Mouse (Mus musculus) megakaryocyte, adult 5-6 weeks (primary cell): ENCODE results near the gene Car15. TPM values are rescaled to one million over a fixed set of nuclear protein-coding genes. Genes with fewer than 3 reads are reported as not detected.

ENCODE experiments used
- ATAC-seq: 2 replicates; pipeline ENCODE4 v1.8.0; 2016; ENCODE audit warnings: mild to moderate bottlenecking, inconsistent platforms; ENCODE audit not compliant: poor library complexity, severe bottlenecking
- total RNA-seq, 2 experiments: library from RNA; stranded (forward) in 1 of 2; stranded (reverse) in 1 of 2; fragments of 153-499, 151-499 nt in 1 of 2; fragments of 221-1000, 200-1000 nt in 1 of 2; gene quantifications; 2 replicates each; pipeline versions ENCODE4 v1.2.3 to v1.2.4; 2015 to 2017

The Car15 gene
- total RNA-seq (2015) (4.1 and 6.1 TPM in 2 replicates), total RNA-seq (2017) (1.7 and 2.3 TPM in 2 replicates)

- no peak for ATAC-seq
Measured at GRCm38 (mm10) chr16:17838051-17838450, at the start of gene Car15. Gene Car15 (minus strand): TSS chr16:17838364.

- no peak for ATAC-seq
Measured at GRCm38 (mm10) chr16:17884116-17884515, 46.0 kb upstream of the Car15 start.

GRCm38 (mm10) chr16:17882196-17882595 lies 44.0 kb upstream of the Car15 start:
- no peak for ATAC-seq

- no peak for ATAC-seq
Measured at GRCm38 (mm10) chr16:17879571-17879970, 41.4 kb upstream of the Car15 start.

- no peak for ATAC-seq
Measured at GRCm38 (mm10) chr16:17876096-17876495, 37.9 kb upstream of the Car15 start.

DNA sequence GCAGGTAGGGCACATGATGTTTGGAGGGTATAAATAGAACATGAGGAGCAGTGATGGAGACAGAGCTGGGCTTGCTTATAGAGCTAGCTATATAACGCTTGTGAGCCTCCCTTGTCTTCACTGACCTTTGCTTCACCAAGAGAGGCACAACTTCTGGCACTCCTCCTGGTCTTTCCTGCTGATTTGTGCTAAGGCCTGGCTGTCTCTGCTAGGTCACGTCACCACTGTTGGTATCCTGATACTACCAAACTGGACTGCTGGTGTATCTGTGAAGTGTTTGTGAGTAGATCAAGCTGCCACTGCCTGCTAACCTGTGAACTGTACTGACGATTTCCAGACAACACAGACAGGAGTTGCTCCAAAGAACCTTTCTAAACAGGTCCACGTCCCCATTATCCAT lies 37.0 kb upstream of the Car15 start:
- no peak for ATAC-seq

DNA sequence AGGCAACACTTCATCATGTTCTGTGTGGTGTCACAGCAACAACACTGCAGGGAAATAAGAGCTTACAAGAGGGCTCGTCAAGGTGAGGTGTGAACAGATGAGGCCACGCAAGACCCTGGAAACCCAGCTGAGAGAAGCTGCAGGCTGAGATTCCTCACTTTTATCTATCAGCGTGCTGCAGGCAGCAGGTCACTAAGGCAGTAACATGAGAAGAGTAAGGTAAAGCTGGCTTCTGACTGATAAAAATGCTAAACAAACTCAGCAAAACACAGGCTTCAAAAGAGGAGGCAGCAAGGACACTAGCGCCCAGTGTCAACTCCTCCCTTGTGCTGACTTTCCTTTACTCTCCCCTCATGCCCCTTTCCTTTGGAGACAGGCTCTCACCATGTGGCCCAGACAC lies 34.8 kb upstream of the Car15 start:
- ATAC-seq, result no peak

DNA sequence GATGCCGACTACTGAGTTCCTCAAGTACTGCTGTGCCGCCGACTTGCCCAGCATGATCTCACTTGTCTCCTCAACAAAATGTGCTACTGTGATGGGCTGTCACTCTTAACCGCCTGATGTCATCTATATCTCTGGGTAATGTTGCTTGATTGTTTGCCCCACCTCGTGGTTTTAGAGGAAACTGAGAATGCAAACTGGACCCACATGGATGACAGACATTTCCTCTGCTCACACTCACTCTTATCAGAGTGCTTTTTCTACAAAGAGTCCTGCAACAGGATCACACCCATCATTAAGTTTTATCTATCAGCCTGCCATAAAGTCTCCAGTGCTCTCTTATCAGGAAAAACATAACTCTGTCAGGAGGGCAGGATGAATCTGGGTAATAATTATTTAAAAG lies 33.1 kb upstream of the Car15 start:
- no peak for ATAC-seq

DNA sequence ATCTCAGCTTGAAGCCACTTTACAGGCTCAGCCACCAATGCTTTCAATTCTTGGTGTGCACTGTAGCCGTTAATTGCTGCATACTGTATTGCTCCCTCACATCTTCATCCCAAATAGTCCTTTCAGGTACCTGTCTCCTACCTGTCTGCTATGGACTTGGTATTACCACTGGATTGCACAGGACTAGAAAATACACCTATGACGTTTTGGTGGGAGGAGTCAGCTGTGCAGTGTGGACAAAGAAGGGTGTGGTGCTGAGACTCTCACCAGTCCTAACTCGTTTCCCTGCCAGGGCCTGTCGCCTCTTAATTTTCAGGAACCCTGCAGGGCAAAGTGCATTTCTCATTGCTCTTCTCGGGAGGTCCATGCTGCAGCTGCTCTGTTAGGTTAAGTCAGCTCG lies 27.6 kb upstream of the Car15 start:
- no peak for ATAC-seq

DNA sequence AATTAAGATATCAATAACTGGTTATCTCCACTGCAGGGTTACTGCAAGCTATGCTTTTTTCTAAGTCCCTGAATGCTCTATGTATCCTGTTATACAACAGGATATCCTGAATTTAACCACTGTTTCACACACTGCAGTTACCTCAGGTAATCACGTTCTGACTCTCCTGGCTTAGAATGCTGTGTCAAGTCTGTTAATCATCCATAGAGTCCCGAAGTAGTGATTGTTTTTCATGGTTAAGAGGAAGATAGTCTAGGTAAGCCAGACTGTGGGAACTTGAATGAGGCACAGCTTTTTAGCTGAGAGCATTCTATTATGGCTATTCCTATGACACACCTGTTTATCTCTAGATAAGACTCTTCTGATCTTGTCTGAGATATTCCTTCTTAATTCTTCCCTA lies 27.1 kb upstream of the Car15 start:
- no peak for ATAC-seq

DNA sequence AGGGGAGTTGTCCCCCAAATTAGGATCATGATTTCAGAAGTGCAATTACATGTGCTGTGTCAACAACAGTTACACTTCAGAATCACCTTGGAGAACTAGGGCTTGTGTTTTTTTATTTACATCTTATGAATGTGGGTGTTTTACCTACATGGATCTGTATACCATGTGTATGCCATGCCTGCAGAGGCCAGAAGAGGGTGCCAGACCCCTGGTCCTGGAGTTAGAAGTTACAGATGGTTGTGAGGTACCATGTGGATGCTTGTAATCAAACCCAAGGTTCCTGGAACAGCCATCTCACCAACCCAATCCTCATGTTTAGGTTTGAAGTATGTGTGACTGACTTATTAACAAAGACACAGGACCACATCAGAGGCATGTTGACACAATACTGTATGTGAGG lies 20.4 kb upstream of the Car15 start:
- ATAC-seq, result no peak

GRCm38 (mm10) chr16:17857157-17857556 lies 19.0 kb upstream of the Car15 start:
- no peak for ATAC-seq

DNA sequence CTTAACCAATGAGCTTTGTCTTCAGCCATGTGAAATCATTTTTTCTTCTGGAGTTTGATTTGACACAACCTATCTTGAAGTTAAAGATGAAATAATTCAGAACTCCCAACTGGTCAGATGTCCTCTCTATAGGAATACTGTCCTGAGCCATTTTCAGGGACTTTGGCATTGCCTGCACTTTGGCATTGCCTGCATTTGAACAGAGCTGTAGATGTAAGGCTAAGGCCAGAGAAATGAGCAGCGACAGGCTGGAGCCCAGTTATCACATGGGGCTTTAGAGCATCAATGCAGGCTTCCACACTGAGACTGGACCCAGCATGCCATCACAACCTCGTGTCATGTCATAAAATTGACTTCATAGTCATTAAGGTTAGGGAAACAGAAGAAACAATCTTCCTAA lies 15.1 kb upstream of the Car15 start:
- no peak for ATAC-seq

DNA sequence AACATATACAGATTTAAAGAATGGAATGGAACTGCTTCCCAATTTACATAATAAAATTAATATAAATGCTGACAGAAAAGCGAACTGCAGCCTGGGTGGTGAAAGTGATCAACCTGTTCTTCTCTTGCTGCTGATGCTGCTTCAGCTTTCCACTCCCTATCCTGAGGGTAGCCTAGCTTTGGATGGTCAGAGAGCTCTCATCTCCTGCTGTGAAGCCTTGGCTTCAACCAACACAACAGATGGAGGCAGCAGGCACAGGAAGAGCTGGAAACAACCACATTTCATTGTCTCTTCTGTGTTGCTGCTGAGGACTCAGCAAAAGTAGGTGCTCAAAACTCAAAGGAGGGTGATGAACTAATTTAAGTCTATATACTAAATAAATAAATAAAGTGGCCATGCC lies 13.7 kb upstream of the Car15 start:
- ATAC-seq, result no peak

GRCm38 (mm10) chr16:17851331-17851730 lies 13.2 kb upstream of the Car15 start:
- no peak for ATAC-seq

GRCm38 (mm10) chr16:17849486-17849885 lies 11.3 kb upstream of the Car15 start:
- ATAC-seq, result no peak

DNA sequence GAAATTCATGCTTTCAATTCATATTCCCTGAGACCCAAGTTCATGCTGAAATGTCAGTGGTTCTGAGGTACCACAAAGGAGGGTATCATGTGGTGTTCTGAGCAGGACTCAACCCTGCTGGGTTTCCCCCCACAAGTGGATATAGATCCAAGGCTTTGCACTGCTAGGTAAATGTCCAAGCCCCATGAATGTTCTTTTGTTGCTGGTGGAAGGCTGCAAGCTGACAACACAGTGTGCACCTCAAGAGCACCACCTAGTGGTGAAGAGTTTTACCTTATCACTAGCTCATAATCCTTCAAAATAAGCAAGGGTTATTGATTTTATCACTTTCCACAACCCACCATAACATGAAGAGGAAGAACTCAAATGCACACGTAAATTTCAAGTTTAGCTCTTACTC lies 10.8 kb upstream of the Car15 start:
- peak; percentile 35; the same call in 1 of the 2 replicates for ATAC-seq

DNA sequence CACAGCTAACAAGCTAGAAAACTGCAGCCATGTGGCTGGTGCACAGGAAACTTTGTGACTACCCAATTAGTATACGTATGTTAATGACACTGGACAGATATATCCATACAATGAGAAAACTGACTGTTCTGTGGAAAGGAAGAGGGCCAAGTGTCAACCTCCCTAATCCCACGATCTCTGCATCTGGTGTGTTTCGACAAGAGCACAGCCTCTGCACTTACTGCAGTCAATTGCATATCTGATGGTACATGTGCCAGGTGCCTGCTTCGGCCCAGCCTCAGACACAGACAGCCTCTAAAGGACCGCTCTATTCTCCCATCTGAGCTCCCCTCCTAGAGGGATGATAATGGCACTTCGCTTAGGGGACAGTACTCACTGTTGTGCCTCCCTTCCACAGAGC lies 10.3 kb upstream of the Car15 start:
- ATAC-seq, result no peak

GRCm38 (mm10) chr16:17843701-17844365 lies 5.7 kb upstream of the Car15 start:
- ATAC-seq, result no peak

DNA sequence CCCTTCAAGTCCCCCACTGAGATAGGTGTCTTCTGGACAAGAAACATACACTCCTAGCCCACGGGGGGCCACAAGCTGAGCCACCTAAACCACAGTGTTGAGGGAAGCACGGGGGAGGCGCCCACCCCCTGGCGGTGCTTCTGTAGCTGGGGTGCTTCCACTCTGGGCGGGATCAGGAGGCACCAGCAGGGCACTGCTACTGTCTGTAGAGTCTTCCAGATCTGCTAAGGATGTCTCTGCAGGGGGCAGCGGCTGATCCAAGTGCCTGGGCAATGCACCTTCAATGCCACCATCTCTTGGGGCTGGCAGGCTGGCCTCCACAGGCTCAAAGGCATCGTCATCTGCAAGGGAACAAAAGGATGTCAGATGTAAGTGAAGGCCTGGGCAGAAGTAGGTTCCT lies 4.3 kb upstream of the Car15 start:
- ATAC-seq, result no peak

- ATAC-seq, result no peak
Measured at GRCm38 (mm10) chr16:17839976-17840375, 1.8 kb upstream of the Car15 start.

DNA sequence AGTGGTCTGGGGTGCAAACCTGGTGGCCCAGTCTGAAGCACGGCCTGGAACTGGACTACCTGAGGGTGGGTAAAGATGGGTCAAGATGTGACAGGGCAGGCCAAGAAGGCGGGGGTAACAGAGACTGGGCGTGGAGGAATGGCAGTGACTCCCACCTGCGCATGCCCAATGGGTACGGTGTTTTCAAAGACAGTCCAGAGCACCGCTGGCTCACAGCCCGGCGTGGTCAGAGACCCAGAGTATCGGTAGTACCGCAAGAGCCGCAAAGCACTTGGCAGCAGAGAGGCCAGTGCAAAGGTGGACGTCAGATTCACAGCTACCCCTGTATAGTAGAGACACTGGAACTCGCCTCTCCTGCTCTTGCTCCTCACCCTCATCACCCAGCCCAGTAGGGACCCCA lies 2.7 kb downstream of the Car15 start:
- no peak for ATAC-seq

- no peak for ATAC-seq
Measured at GRCm38 (mm10) chr16:17834543-17834942, 3.6 kb downstream of the Car15 start.
